Mouse (Mus musculus): ENCODE results near the gene Ralgps2.

Gene Ralgps2

DNA sequence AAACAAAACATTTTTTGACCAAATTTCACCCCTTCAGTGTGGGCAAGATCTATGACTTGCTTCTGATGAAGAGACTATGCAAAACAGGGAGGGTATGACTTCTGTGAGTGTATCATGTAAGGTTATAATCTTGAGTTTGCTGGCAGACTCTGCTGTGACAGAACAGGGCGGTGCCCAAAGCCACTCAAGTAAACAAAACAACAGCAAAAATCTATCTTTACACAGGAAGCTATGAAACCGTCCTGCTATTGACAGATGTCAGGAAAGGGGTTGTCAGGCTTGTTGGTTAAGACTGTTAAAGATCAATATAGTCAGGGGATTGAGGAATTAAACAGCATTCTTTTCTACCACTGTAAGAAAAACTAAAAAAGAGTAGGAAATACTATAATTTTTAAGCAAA is 33.8 kb downstream of the Ralgps2 start:
- no peak for DNase-seq (ENCODE audit: low spot score in 2 of 2)

DNA sequence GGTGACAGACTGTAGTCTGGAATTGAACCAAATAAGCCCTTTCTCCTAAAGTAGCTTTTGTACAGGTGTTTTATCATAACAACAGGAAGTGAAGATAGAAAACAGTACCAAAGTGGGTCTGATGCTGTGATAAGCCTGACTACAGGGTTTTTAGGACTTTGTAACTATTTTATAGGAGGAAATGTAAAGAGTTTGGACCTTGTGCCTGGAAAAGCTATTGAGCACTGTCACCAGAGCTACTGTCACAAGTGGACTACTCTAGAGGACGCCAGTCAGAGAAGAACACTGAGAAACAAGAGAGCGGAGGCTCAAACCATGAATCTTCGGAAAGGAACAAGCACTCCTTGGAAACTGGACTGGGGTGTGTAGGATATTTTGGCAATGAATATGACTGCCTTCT is 35.5 kb downstream of the Ralgps2 start:
- DNase-seq (ENCODE audit: low spot score in 2 of 2) = no peak

DNA sequence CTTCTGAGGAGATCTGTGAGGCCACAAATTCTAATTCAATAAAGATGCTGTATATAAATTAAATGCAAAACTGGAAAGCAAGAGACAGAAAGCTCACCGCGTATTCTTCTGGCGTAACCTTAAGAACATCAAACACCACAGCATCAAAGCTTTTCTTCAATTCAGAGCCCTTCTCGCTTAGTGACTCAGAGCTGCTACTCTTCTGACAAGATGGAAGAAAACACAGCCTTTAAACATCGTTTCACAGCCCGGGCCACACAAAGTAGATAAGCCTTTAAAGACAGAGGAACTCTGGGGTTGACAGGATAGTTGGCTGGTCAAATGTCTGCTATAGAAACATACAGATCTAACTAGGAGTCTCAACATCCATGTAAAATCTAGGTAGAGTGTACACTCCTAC is 37.7 kb downstream of the Ralgps2 start:
- no peak for DNase-seq (ENCODE audit: low spot score in 2 of 2)

DNA sequence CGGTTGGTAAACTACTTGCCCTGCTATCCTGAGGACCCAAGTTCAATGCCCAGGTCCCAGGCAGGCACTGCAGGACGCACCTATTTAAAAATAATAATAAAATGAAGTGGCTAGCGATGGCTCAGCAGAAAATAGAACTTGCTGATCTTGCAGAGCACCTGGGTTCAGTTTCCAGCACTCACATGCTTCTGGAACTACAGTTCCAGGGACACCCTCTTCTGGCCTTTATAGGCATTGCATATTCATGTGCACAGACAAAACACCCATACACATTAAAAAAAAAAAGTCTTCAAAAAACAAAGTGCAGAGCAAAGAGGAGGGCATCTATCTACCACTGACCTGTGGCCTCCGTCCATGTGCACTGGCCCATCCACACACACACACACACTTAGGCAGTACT is 47.9 kb downstream of the Ralgps2 start:
- DNase-seq (ENCODE audit: low spot score in 2 of 2) = no peak

DNA sequence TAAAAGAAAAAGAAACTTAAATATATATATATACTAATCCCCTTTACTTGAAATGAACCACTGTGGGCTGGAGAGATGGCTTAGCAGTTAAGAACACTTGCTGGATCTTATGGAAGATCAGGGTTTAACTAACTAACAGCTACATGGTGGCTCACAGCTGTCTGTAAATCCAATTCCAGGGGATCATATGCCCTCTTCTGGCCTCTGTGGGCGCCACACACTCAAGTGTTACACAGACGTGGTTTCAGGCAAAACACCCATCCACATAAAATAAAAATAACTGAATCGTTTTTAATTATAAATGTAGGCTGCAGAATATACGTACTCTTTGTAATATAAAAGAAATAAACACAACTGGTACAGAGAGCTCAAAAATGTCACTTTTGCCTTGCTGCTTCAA is 50.6 kb downstream of the Ralgps2 start:
- no peak for DNase-seq (ENCODE audit: low spot score in 2 of 2)

DNA sequence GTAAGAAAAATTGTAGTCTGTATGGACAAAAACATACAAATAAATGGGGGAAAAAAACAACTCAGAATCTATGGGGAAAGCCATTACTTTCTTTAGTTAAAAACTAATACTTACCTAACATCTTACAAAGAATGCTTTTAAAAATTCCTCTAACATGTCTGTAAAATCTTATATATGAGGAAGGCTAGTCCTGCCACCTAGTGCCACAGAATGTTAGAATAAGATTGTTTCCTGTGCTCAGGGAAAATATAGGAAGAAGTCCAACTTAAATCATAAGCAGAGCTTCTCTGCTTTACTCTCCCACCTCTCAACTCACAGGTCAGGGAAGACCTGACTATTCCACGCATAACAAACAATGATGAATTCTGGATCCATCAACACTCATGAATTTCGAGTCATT is 53.5 kb downstream of the Ralgps2 start:
- DNase-seq (ENCODE audit: low spot score in 2 of 2) = no peak

DNA sequence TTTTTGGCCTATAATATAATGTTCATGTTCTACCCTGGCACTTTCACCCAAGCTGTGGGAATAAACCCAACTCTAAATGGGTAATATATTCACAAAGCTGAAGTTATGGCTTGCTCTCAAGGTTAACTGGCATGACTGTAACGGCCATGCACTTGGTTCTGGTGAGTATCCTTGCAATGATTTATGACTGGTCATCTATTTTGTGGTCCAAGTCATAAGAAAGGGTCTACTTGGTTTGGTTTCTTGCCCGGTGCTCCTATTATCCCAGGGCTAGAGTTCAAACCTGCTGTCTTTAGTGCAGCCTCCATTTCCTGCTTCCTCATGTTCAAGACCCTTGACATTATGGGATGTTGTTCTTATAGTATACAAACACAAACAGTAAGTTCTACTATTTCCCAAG is 54.6 kb downstream of the Ralgps2 start:
- no peak for DNase-seq (ENCODE audit: low spot score in 2 of 2)

DNA sequence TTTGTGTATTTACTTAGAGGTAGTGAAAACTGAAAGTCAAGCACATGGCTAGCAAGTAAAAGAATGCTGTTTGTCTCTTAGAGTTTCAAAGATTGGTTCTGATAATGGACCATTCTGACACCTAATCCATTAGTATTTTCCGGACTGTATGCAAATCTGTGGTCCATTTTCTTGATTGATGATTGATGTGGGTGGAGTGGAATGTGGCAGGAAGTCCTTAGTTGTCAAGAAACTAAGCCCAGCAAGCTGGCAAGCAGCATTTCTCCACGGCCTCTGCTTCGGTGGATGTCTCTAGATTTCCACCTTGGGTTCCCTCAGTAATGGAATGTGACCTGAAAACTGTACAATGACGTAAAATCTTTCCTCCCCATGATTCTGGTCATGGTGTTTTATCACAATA is 68.8 kb downstream of the Ralgps2 start:
- no peak for DNase-seq (ENCODE audit: low spot score in 2 of 2)

DNA sequence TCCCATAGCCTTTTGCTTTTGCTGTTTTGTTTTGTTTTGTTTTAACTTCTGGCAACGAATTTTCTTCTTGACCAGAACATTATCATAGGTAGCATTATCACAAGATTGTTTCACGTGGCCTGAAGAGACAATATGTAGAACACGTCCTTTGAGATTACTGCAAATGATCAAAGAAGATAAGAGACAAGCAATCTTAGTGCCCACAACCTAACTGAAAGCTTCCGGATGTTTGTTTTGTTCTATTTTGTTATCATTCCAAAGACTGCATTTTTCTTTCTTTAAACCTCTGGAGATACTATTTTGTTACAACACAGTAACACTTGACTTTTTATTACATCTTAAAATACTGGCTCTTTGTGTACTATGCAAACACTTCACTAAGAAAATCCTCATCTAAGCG is 69.4 kb downstream of the Ralgps2 start:
- no peak for DNase-seq (ENCODE audit: low spot score in 2 of 2)

DNA sequence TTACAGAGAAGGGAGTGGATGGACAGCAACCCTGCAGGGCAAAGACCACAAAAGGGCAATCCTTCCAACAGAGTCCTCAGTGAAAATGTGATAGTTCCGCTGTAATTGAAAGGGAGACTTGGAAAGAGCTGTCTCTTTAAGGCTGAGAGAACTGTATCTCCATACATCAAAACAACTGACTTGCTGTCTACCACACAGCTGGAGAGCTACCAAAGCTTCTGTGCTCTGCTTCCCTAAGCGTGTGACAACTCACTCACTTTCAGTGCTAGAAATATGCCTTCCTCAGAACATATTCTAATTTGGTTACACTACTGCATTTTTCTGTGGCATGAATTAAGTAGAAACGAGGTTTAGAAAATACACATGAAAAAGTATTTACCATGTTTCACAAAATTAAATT is 75.2 kb downstream of the Ralgps2 start:
- no peak for DNase-seq (ENCODE audit: low spot score in 2 of 2)

DNA sequence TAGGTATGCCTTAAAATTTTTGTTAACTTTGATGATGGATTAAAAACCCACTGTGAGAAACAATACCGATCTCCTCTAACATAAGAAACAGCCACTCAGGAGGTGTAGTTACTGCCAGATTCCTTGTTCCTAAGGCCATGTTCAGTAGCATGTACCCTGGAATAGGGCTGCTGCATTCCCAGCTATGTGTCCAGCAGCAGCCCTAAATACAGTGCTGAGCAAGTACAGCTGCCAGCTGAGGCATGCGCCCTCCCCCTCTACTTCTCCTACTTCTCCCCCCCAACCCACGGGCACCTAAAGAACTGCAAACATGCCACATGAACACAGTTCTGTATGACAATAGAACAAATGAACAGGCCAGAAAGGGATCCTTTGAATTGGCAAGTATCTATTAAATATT is 75.7 kb downstream of the Ralgps2 start:
- DNase-seq (ENCODE audit: low spot score in 2 of 2) = no peak

DNA sequence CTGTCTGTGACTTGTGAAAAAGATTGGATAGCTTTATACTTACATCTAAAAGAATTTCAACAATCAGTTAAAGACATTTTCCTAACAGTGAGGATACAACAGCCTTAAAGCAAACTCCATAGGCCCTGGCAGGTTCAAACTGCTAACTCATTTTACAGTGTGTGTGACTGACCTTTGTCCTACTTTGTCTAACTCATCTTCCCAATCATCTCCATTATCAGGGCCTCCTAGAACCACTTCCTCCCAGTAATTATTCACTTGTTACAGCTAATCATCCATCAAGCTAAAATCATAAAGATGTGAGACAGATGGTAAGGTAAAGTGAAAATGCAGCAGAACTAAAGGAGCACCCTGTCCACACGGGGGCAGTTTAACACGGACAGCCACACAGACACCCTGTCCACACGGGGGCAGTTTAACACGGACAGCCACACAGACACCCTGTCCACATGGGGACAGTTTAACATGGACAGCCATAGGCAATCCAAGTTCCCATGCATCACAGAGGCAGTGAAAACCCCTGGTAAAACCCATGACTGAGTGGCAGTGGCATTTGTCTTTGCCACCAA is 77.9 kb downstream of the Ralgps2 start:
- no peak for DNase-seq (ENCODE audit: low spot score in 2 of 2)

DNA sequence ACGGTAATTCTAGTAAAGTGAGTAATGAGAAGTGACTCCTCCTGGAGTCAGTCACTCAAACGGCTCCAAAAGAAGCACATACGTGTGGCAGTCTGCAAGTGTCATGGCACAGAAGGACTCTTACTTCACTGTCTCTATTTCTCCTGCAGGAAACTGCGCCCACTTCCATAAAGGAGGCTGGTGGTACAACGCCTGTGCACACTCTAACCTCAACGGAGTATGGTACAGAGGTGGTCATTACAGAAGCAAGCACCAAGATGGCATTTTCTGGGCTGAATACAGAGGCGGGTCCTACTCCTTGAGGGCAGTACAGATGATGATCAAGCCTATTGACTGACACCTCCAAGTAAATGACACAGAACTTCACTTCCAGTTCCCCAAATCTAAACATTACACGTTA is 79.2 kb downstream of the Ralgps2 start:
- no peak for DNase-seq (ENCODE audit: low spot score in 2 of 2)

DNA sequence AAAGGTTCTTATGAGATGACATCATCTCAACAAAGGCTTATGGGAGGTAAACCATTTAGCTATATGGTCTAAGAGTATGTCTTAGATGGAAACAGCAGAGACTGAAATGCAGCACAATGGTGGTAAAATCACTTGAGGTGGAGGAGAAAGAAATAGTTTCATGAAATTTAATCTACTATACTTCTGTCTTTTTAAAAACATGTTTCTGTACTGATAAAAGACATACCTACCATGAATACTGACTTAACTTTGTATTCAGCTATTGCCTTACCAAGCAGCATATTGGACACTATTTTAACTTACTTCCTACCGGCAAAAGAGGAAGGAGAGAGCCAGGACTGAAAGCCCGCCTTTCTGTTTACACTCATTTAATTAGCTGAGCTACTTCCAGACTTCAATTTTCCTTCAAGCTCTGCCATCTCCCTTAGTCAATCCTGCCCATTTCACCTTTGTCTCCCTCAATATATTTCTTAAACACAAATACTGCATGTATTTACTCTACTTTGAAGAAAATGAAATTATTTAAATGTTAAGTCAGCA is 79.6 kb downstream of the Ralgps2 start:
- no peak for DNase-seq (ENCODE audit: low spot score in 2 of 2)

DNA sequence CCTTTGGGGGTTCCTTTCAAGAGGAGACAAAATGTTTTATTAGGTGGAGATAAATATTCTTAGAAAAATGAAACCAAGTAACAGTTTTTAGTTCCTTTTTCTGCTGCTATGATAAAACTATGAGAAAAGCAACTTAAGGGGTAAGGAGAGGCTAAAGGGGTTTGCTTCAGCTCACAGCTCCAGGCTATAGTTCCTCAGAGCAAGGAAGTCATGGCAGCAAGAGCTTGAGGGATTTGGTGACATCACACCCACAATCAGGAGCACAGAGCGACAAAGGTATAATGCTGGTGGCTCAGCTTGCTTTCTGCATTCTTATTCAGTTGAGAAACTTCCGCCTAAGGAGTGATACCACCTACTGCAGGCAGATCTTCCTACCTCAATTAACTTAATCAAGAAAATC is 80.3 kb downstream of the Ralgps2 start:
- no peak for DNase-seq (ENCODE audit: low spot score in 2 of 2)

DNA sequence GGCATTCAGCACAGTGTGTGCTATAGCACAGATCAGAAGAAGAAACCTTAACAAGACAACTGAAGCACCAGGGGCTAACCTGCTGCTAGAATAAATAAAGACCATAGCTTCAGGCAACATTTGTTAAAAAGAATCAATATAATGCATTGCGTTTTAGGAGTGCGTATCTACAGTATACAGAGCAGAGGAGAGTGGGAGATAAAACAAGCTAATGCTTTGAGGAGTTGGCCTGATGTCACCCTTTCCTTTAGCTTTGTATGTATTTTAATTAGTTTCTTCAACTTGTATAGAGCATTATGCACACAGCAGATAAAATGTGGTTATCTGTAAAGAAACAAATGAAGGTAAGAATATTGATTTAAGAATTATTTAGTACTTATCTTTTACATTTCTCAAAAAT is 82.8 kb downstream of the Ralgps2 start:
- no peak for DNase-seq (ENCODE audit: low spot score in 2 of 2)

DNA sequence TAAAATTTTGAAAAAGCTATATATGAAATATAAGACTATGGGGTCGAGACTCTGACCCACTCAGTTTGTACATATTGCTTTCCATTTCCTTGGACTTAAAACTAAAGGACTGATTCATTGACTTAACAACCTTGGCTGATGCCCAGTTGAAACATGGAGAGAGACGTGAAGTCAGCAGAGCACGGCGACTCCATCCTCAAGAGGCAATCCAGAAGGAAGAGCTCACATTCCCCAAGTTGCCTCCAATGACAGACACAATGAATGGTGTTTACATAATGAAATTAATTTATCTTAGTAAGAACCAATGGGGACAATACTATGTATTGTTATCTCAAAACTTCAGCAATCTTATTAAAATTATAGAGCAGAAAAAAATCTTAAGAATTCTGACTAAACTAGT is 84.9 kb downstream of the Ralgps2 start:
- no peak for DNase-seq (ENCODE audit: low spot score in 2 of 2)

DNA sequence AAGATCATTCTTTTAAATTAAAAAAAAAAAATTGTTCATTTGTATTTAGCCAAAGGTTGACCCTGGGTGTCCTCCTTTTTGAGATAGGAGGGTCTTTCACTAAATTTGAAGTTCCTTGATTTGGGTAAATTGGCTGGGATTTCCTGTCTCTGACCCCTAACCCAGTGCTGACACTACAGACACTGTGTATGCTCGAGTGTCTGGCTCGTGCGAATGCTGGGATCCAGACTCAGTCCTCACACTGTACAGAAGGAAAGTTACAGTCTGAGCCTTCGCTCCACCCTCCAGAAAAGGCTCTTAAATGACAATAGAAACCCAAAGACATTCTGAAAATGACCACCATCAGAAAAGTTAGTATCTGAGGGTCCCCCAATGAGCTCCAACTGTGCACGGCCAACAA is 86.6 kb downstream of the Ralgps2 start:
- DNase-seq (ENCODE audit: low spot score in 2 of 2) = no peak

DNA sequence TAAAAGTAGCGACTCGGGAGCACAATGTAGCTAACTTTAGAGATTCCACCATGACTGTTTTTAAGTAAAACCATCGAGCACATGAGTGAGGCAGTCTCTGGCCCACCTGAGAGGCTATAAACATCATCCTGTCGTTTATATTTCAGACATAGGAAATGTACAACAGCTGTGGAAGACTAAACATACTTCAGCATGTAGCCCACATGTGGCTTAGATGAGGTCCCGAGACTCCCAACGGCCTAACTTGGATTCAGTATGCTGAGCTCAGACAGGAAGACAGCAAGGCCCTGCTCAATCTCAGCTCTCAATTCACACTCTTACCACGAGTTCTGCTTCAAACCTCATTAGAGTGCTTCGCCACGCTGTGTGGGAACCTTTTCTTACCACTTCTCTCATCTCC is 87.0 kb downstream of the Ralgps2 start:
- no peak for DNase-seq (ENCODE audit: low spot score in 2 of 2)

DNA sequence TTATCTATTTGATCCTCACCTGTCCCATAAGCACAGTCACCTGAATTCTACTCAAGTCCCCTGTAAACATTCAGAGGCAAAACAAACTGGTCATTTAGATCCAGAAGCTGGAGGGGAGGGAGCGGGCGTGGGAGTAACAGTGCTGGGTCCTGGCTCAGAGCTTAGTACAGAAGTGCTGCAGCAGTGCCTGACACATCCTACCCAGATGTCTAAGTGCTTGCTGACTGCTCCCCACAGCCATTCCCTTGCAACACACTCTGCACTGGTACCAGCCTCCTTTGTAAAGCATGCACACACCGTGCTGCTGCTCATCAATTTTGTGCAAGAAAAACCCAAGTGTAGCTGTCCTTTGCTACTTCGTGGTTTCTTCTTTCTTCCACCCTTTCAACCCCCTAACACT is 92.3 kb downstream of the Ralgps2 start:
- DNase-seq (ENCODE audit: low spot score in 2 of 2) = no peak

DNA sequence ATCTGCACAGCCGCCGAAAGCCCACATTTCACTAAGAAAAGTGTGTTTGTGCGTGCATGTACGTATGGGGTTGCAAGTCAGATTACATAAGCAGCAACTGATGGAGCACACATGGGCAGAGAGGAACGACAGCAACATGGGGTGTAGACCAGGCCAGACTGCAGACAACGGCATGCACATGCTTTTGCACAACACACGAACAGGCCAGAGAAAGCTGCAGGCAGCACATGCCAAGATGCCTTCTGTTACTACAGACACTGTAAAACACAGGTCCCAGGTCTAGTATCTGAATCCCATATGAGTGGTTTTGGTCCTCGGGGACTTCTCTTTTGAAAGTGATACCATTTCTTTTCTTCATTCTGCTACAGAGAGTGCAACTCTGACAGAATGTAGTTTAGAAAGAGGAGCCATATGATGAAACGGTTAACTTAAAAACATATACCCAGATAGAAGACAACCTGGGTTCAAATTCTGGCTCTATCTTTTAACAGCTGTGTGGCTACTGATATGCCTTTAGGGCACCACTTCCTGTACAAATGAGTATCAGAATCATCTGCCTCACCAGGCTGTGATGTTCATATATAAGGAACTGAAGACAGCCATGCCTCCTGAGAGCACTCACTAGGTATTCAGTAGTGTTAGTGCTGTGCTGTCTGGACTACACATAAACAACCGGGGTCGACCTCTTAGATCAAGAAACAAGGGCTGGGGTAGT is 97.6 kb downstream of the Ralgps2 start:
- DNase-seq (ENCODE audit: low spot score in 2 of 2) = no peak

DNA sequence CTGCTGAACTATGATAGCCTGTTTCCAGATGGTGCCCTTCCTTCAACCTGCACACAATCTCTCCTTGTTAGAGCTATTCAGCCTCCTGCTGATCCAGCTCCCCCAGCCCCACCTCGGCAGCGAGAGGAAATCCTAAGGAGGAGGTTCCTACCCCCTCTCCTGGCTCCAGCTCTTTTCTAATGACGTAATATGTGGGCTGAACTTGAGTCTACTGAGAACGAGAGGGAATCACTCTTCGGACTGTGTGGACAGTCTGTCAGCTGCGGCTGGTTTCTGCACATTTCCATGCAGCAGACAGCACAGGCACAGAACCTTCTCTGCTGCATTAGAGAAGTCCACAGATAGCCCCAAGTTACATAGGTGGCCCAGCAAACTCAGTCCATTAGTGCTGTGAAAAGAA is 100.7 kb downstream of the Ralgps2 start:
- DNase-seq (ENCODE audit: low spot score in 2 of 2) = no peak

DNA sequence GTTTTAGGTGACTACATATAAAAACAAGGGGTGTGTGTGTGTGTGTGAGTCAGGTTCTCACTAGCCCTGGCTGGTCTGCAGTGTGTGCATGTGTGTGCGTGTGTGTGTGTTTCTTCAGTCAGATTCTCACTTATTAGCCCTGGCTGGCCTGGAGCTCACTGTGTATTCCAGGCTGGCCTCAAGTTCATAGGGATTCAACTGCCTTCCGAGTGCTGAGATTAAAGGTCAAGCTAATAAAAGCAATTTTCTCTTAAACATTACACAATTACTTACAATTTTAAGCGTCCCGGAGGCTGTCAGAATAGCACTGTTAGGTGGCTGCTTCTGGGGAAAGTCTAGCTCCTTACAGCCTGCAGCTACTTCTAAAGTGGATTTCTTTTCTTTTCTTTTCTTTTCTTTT is 101.2 kb downstream of the Ralgps2 start, which contains the start of gene Angptl1:
Gene Angptl1, plus strand, starts transcription at position 386 of the 400 bp plus-strand sequence.
- no peak for DNase-seq (ENCODE audit: low spot score in 2 of 2)

DNA sequence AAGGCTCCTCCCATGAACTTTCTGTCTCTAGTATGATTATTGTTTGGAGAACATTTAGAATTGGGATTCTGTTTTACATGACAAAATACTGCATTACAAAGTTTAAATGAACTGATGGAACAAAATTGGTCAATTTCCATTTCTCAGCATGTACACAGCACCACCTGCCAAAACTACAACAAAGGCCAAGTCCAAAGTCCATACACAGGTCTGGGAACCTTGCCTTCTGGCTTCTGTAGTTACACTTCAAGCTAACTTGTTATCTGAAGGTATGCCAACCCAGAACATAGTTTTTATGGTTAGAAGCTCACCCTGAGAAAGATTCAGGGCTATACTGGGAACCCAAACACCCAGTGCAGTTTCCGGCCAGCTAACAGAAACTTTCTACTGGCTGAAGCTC is 120.2 kb downstream of the Ralgps2 start:
- no peak for DNase-seq (ENCODE audit: low spot score in 2 of 2)
